In genomic region chr12:3641931-3642330, GRCm38 (mm10) we compare ENCODE assay signal across 9 mouse cellular contexts.
A peak's percentile ranks its signal among the peaks of the same experiment; 100 is the strongest.
DNase-seq lines count a peak whose midpoint lies in the region; TF ChIP-seq lines count a peak whose summit lies in the region.
"Had no signal": no experiment of that assay in that cellular context is flagged by ENCODE, and none has a peak within 500 bp of the region (broad histone marks: within the 10 kb centered on the region; RNA-seq: fewer than 3 reads in every experiment).

No protein-coding gene starts in this region.

- no peak for TF ChIP-seq CTCF in thymus, adult 2 months (IDR thresholded peaks at IDR 0.05; ENCODE audit: borderline replicate concordance, control insufficient read depth, extremely low read depth, insufficient read depth, low read length, poor library complexity)

- no peaks in the 10 kb centered on the region for H3K4me1 ChIP-seq in thymus, adult 2 months (replicated peaks; ENCODE audit: control insufficient read depth, insufficient read depth, low read length)
- H3K4me1 ChIP-seq: lung, embryonic 15.5 days had no signal

- H3K27me3 ChIP-seq in thymus, adult 2 months (ENCODE audit: control insufficient read depth, insufficient read depth, low read length), result no peaks in the 10 kb centered on the region
- H3K27me3 ChIP-seq: lung, embryonic 15.5 days had no signal

- TF ChIP-seq POLR2A in thymus, adult 2 months (IDR thresholded peaks at IDR 0.05; ENCODE audit: control insufficient read depth, extremely low read depth, insufficient read depth, low read length, poor library complexity), result no peak

- intact Hi-C loops in left cerebral cortex, postnatal 10 days (cut with DNase I), result no loop called here

- H3K4me3 ChIP-seq in thymus, adult 2 months (ENCODE audit: control insufficient read depth, insufficient read depth, low read length), result no peak overlapping the region
- H3K4me3 ChIP-seq: lung, embryonic 15.5 days had no signal

- H3K36me3 ChIP-seq in thymus, adult 2 months (ENCODE audit: control insufficient read depth, insufficient read depth, low read length), result no peaks in the 10 kb centered on the region
- H3K36me3 ChIP-seq: lung, embryonic 15.5 days had no signal

- H3K27ac ChIP-seq in thymus, adult 2 months (ENCODE audit: control insufficient read depth, insufficient read depth, low read length), result no peak overlapping the region
- H3K27ac ChIP-seq: lung, embryonic 15.5 days had no signal

- peak; percentile 43 for DNase-seq in adrenal gland, adult 2 months
- no peak for DNase-seq in adrenal gland, postnatal 4 days (ENCODE audit: low spot score in 2 of 2)
- peak; percentile 9 for DNase-seq in thymus, adult 2 months
- no peak for DNase-seq in thymus, adult 18-20 months
- DNase-seq in kidney, postnatal 14 days, result peak; percentile 22
- DNase-seq in thymus, postnatal 25 days, result peak; percentile 10
- no peak for DNase-seq in left cerebral cortex, postnatal 10 days (ENCODE audit: extremely low spot score in 1 of 2, low spot score in 2 of 2)
- DNase-seq in frontal cortex, adult 2 months (ENCODE audit: extremely low spot score in 1 of 2, low spot score in 1 of 2), result no peak

- whole genome bisulfite sequencing in thymus, adult 2 months, result 52% methylated on average over 3 of the region's 3 CpGs

Comparison
In these comparisons a context has a peak if more than half of its experiments do, and no peak if none do; other contexts are left out.
1. DNase-seq: peak in adrenal gland, adult 2 months (single experiment), thymus, adult 2 months (single experiment), kidney, postnatal 14 days (single experiment) and thymus, postnatal 25 days (single experiment); none in adrenal gland, postnatal 4 days (0 of 2), thymus, adult 18-20 months (0 of 2), left cerebral cortex, postnatal 10 days (0 of 2) and frontal cortex, adult 2 months (0 of 2).